Mouse (Mus musculus) stomach, embryonic 16.5 days (tissue): Measurements from ENCODE around the gene Snai1. TPM values are rescaled to one million over a fixed set of nuclear protein-coding genes. Genes with fewer than 3 reads are reported as not detected.

Experiments used
- ATAC-seq: fragments of 200-750 bp; cut with Nextera tagmentation; 2 replicates; pipeline ENCODE4 v1.8.0; 2017; ENCODE audit warnings: moderate number of reproducible peaks, moderate TSS enrichment; ENCODE audit not compliant: insufficient read depth, low FRiP score
- H3K27ac ChIP-seq: fragments of 300-500 bp; sonication (generic); 2 replicates; pipeline ENCODE4 v1.5.1; 2014; ENCODE audit warnings: low read length
- H3K27me3 ChIP-seq: fragments of 300-500 bp; sonication (generic); 2 replicates; pipeline ENCODE4 v1.6.1; 2014; ENCODE audit warnings: low read length, control low read depth, mixed read lengths; ENCODE audit not compliant: control insufficient read depth, insufficient read depth
- H3K36me3 ChIP-seq: fragments of 300-500 bp; sonication (generic); 2 replicates; pipeline ENCODE4 v1.6.1; 2014; ENCODE audit warnings: low read length; ENCODE audit not compliant: control insufficient read depth, insufficient read depth
- H3K4me1 ChIP-seq: fragments of 300-500 bp; sonication (generic); 2 replicates; pipeline ENCODE4 v1.6.1; 2014; ENCODE audit warnings: low read length, control low read depth, mixed read lengths; ENCODE audit not compliant: control insufficient read depth, insufficient read depth
- H3K4me2 ChIP-seq: fragments of 300-500 bp; sonication (generic); 2 replicates; pipeline ENCODE4 v1.6.1; 2014; ENCODE audit warnings: low read depth, low read length, mixed read lengths
- H3K4me3 ChIP-seq: fragments of 300-500 bp; sonication (generic); replicated peaks from 2 replicates; pipeline ENCODE4 v1.5.1; 2014; ENCODE audit warnings: mild to moderate bottlenecking, low read length
- H3K9ac ChIP-seq: fragments of 300-500 bp; sonication (generic); 2 replicates; pipeline ENCODE4 v1.6.1; 2014; ENCODE audit warnings: low read length
- H3K9me3 ChIP-seq: fragments of 300-500 bp; sonication (generic); replicated peaks from 2 replicates; pipeline ENCODE4 v1.6.1; 2016; ENCODE audit warnings: low read length, control low read depth; ENCODE audit not compliant: control insufficient read depth
- WGBS: fragments of 180-500 bp; shearing (Covaris S2); extraction: QIAGEN DNeasy Blood & Tissue Kit; methylation state at CpG from one replicate; pipeline ENCODE4 v1.1.7; 2014; 5-methylcytosine and 5-hydroxymethylcytosine counted together
- polyA plus RNA-seq: library from polyadenylated mRNA; unstranded; fragments of >200 nt; fragmentation: Nextera tagmentation; extraction: Ambion mirVana; gene quantifications from 2 replicates; pipeline ENCODE4 v1.2.1, GENCODE M21; 2015

The Snai1 gene
- polyA plus RNA-seq, 1 experiment from 2014 or later: 15.9 TPM

GRCm38 (mm10) chr2:167503253-167503895, 34.6 kb upstream of the Snai1 start:
- Histone ChIP-seq H3K27ac (peak overlapping the region; percentile 84), H3K9ac (peak overlapping the region; percentile 96), H3K4me2 (peak overlapping the region; percentile 85), H3K9me3 (no peaks in the 10 kb centered on the region), H3K4me3 (peak overlapping the region; percentile 78), H3K27me3 (no peaks in the 10 kb centered on the region), H3K36me3 (0 out of 2 replicates have a peak, but pooled peaks cover 3% of the 10 kb centered on the region), H3K4me1 (peaks cover 26% of the 10 kb centered on the region)
- 0% methylated on average over 85 of the region's 85 CpGs for WGBS
- peak; percentile 88 for ATAC-seq

- H3K4me3 ChIP-seq: peak overlapping the region; percentile 78
- no peaks in the 10 kb centered on the region for H3K27me3 ChIP-seq
- no peaks in the 10 kb centered on the region for H3K9me3 ChIP-seq
- peak overlapping the region; percentile 96 for H3K9ac ChIP-seq
- under 1% methylated on average over 32 of the region's 32 CpGs for WGBS
- peak overlapping the region; percentile 85 for H3K4me2 ChIP-seq
- peaks cover 26% of the 10 kb centered on the region for H3K4me1 ChIP-seq
- ATAC-seq: no peak
- peak overlapping the region; percentile 84 for H3K27ac ChIP-seq
- 0 out of 2 replicates have a peak, but pooled peaks cover 3% of the 10 kb centered on the region for H3K36me3 ChIP-seq
Measured at GRCm38 (mm10) chr2:167503896-167504349, 34.1 kb upstream of the Snai1 start.

GRCm38 (mm10) chr2:167505127-167505526, 32.9 kb upstream of the Snai1 start:
- ATAC-seq: no peak
- peak overlapping the region; percentile 10; the same call in 1 of the 2 replicates for H3K4me3 ChIP-seq

DNA sequence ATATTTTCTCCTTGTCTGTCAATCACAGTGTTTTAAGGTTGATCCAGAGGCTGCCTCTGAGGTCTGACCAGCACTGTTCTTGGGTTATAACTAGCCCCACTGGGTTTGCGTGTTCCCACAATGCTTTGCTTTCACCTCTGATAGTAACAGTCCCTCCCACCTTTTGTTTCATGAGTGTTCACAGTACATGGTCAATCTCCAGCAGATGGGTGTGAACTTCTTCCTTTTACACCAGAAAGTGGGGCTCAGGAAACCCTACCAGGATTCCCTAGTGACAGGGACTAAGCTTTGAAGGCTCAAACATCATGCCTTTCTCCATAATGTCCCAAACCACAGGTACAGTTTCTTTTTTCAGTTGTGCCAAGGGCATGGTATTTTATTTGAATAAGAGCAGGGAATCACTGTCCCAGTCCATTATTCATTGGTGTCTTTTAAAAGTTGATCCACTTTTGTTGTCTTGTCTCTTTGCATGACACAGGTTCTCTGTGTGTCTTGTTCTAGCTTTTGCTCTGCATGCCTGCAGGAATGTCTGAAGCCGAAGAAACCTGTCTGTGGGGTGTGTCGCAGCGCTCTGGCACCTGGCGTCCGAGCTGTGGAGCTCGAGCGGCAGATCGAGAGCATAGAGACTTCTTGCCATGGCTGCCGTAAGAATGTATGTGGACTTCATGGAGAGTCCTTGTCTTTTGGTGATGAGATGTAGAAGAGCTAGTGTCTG, 31.3 kb upstream of the Snai1 start:
- Histone ChIP-seq H3K4me3 (no peak overlapping the region), H3K27ac (no peak overlapping the region), H3K4me2 (no peak overlapping the region), H3K27me3 (no peaks in the 10 kb centered on the region), H3K9ac (no peak overlapping the region), H3K4me1 (peaks cover 26% of the 10 kb centered on the region), H3K36me3 (0 out of 2 replicates have a peak, but pooled peaks cover 8% of the 10 kb centered on the region), H3K9me3 (no peaks in the 10 kb centered on the region)
- 85% methylated on average over 10 of the region's 10 CpGs for WGBS
- ATAC-seq: no peak

More at GRCm38 (mm10) chr2:167505127-167505526, 32.9 kb upstream of the Snai1 start:
- H3K36me3 ChIP-seq: 0 out of 2 replicates have a peak, but pooled peaks cover 8% of the 10 kb centered on the region
- H3K27ac ChIP-seq: no peak overlapping the region; the same call in 1 of the 2 replicates
- H3K27me3 ChIP-seq: no peaks in the 10 kb centered on the region
- peaks cover 26% of the 10 kb centered on the region for H3K4me1 ChIP-seq
- peak overlapping the region; percentile 85 for H3K4me2 ChIP-seq
- H3K9ac ChIP-seq: peak overlapping the region; percentile 2; the same call in 1 of the 2 replicates
- H3K9me3 ChIP-seq: no peaks in the 10 kb centered on the region
- 60% methylated on average over 3 of the region's 3 CpGs for WGBS

DNA sequence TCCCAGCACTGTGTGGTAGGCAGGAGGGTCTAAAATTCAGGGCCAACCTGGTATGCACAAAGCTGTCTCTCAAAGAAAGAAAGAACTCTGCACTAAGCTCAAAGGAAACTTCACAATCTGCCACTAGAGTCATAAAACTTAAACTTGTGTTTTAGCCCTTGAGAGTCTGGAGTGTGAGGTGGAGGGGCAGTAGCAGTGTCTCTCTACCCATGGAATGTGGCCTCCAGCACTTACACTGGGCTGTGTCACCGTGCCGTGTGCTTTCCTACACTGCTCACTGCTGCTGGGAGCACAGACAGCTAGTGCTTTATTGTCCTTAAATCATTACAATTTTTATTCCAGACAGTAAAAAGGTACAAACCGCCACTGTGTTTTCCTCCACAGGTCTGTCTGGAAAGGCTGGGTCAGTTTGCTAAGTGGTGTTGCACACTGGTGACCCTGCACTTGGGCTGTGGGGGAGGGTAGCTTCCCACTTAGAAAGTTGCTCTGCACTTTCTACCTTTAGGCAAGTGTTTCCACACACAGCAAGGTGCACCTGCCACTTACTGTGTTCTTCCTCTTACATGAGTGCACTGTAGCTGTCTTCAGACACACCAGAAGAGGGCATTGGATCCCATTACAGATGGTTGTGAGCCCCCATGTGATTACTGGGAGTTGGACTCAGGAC, 30.1 kb upstream of the Snai1 start:
- WGBS: 94% methylated on average over 3 of the region's 3 CpGs
- peaks cover 18% of the 10 kb centered on the region for H3K36me3 ChIP-seq
- H3K4me2 ChIP-seq: no peak overlapping the region
- no peaks in the 10 kb centered on the region for H3K9me3 ChIP-seq
- no peak for ATAC-seq
- H3K9ac ChIP-seq: no peak overlapping the region
- no peaks in the 10 kb centered on the region for H3K27me3 ChIP-seq
- no peak overlapping the region for H3K4me3 ChIP-seq
- peaks cover 26% of the 10 kb centered on the region for H3K4me1 ChIP-seq
- H3K27ac ChIP-seq: no peak overlapping the region

GRCm38 (mm10) chr2:167508569-167508968, 29.4 kb upstream of the Snai1 start:
- Histone ChIP-seq H3K9ac (no peak overlapping the region), H3K27ac (no peak overlapping the region), H3K4me3 (no peak overlapping the region), H3K9me3 (no peaks in the 10 kb centered on the region), H3K36me3 (peaks cover 21% of the 10 kb centered on the region), H3K4me2 (no peak overlapping the region), H3K4me1 (peaks cover 26% of the 10 kb centered on the region), H3K27me3 (no peaks in the 10 kb centered on the region)
- ATAC-seq: no peak
- 94% methylated on average over 4 of the region's 4 CpGs for WGBS

- H3K36me3 ChIP-seq: peaks cover 29% of the 10 kb centered on the region
- H3K27me3 ChIP-seq: no peaks in the 10 kb centered on the region
- H3K4me3 ChIP-seq: no peak overlapping the region
- no peaks in the 10 kb centered on the region for H3K9me3 ChIP-seq
- H3K4me1 ChIP-seq: peaks cover 11% of the 10 kb centered on the region
- 75% methylated on average over 3 of the region's 3 CpGs for WGBS
- H3K9ac ChIP-seq: no peak overlapping the region
- ATAC-seq: no peak
- H3K27ac ChIP-seq: no peak overlapping the region
- no peak overlapping the region for H3K4me2 ChIP-seq
Measured at GRCm38 (mm10) chr2:167510485-167510884, 27.5 kb upstream of the Snai1 start.

DNA sequence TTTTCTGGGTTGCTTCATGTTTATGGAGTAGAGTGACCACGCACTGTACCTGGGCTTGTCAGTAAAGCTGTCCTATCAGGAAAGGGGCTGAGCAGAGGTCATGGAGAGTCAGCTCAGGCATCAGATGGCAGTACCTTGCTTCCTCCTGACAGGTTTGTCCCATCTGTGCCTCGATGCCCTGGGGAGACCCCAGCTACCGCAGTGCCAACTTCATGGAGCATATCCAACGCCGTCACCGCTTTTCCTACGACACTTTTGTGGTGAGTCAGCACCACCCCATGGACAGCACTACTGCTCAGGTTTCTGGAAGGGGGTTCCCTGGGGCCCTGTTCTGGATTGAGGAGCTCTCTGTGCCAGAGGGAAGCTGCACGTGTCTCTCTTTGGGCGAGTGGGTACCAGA, 25.6 kb upstream of the Snai1 start:
- Histone ChIP-seq H3K27ac (no peak overlapping the region), H3K4me3 (no peak overlapping the region), H3K36me3 (peaks cover 33% of the 10 kb centered on the region), H3K9me3 (no peaks in the 10 kb centered on the region), H3K4me1 (no peaks in the 10 kb centered on the region), H3K9ac (no peak overlapping the region), H3K4me2 (no peak overlapping the region), H3K27me3 (no peaks in the 10 kb centered on the region)
- ATAC-seq: no peak
- WGBS: 96% methylated on average over 9 of the region's 9 CpGs

DNA sequence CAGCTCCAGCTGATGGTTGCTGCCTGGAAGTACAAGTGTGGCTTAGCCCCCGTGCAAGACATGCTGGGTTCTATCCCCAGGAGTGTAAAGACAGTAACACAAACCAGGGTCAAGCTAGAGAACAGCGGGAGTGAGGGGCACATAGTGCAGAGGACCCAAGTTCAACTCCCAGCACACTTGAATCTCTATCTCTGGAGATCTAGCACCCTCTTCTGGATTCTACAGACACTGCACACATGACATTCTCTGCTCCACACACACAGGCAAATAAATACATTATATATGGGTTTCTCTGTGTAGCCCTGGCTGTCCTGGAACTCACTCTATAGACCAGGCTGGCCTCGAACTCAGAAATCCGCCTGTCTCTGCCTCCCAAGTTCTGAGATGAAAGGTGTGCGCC, 25.0 kb upstream of the Snai1 start:
- WGBS: 89% methylated on average over 5 of the region's 5 CpGs
- Histone ChIP-seq H3K27me3 (no peaks in the 10 kb centered on the region), H3K4me3 (no peak overlapping the region), H3K4me2 (no peak overlapping the region), H3K9ac (no peak overlapping the region), H3K27ac (no peak overlapping the region), H3K9me3 (no peaks in the 10 kb centered on the region), H3K36me3 (peaks cover 33% of the 10 kb centered on the region), H3K4me1 (no peaks in the 10 kb centered on the region)
- ATAC-seq: no peak
